Mouse (Mus musculus) kidney, adult 8-10 months (tissue): ENCODE measurements around the gene Alyref.

ENCODE experiments used
- DNase-seq, 2 experiments: peaks; one replicate each; pipeline ENCODE4 v3.0.0; 2022

Alyref gene

GRCm38 (mm10) chr11:120625152-120625775 lies 27.1 kb upstream of the Alyref start, which contains the start of gene Sirt7:
TSS of gene Sirt7 (minus strand) at chr11:120625240.
- no peak for DNase-seq

GRCm38 (mm10) chr11:120624680-120625111 lies 26.5 kb upstream of the Alyref start:
- peak; percentile 84 to 87 for DNase-seq

- DNase-seq, result peak; percentile 64 to 81
Measured at GRCm38 (mm10) chr11:120623961-120624679, 26.0 kb upstream of the Alyref start.

- DNase-seq, result no peak
Measured at GRCm38 (mm10) chr11:120622805-120623204, 24.6 kb upstream of the Alyref start.

- no peak for DNase-seq
Measured at GRCm38 (mm10) chr11:120620195-120620594, 22.0 kb upstream of the Alyref start.

- no peak for DNase-seq
Measured at GRCm38 (mm10) chr11:120618619-120619535, 20.7 kb upstream of the Alyref start.

GRCm38 (mm10) chr11:120617519-120618112 lies 19.5 kb upstream of the Alyref start, which contains the start of gene Pcyt2:
TSS of gene Pcyt2 (minus strand) at chr11:120617936.
- peak; percentile 96 for DNase-seq

GRCm38 (mm10) chr11:120616617-120617294 lies 18.6 kb upstream of the Alyref start:
- peak; percentile 79 to 84 for DNase-seq

GRCm38 (mm10) chr11:120615606-120616203 lies 17.5 kb upstream of the Alyref start:
- no peak for DNase-seq

- no peak for DNase-seq
Measured at GRCm38 (mm10) chr11:120615167-120615566, 17.0 kb upstream of the Alyref start.

GRCm38 (mm10) chr11:120613976-120614375 lies 15.8 kb upstream of the Alyref start:
- DNase-seq, result no peak

- no peak for DNase-seq
Measured at GRCm38 (mm10) chr11:120613481-120613972, 15.4 kb upstream of the Alyref start.

GRCm38 (mm10) chr11:120612763-120613162 lies 14.6 kb upstream of the Alyref start:
- peak; percentile 67 to 79 for DNase-seq

- DNase-seq, result no peak
Measured at GRCm38 (mm10) chr11:120610477-120611046, 12.4 kb upstream of the Alyref start.

GRCm38 (mm10) chr11:120609250-120609649 lies 11.1 kb upstream of the Alyref start:
- DNase-seq, result peak in 1 of 2 experiments; percentile 67

GRCm38 (mm10) chr11:120608241-120609034 lies 10.3 kb upstream of the Alyref start, which contains the start of gene Npb:
TSS of gene Npb (plus strand) at chr11:120608477.
- DNase-seq, result no peak

GRCm38 (mm10) chr11:120606764-120607163 lies 8.6 kb upstream of the Alyref start:
- no peak for DNase-seq

- no peak for DNase-seq
Measured at GRCm38 (mm10) chr11:120605667-120606066, 7.5 kb upstream of the Alyref start.

GRCm38 (mm10) chr11:120603545-120603944 lies 5.4 kb upstream of the Alyref start:
- no peak for DNase-seq

GRCm38 (mm10) chr11:120600716-120601115 lies 2.6 kb upstream of the Alyref start:
- DNase-seq, result no peak
